In the genomic region with DNA sequence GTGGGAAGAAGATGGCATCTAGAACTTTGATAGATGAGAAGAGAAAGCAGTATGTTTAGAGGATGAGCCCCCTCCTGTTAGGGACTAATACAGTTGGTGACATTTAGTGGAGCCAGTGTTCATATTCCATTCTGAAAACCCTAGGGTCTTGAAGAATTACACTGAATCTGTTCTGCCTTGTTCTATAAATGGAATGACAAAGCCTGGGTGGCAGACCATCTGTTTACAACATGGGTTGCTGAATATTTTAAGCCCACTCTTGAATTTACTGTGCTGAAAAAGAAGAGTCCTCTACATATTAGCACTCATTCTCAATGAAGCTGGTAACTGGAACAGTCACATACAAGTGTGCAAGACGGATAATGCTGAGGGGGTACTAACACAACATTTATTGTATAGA, we compare ENCODE assay signal across 22 mouse cellular contexts.
DNase-seq lines count a peak whose midpoint lies in the region; ATAC-seq and TF ChIP-seq lines count a peak whose summit lies in the region.
"Had no signal": no experiment of that assay in that cellular context is flagged by ENCODE, and none has a peak within 500 bp of the region (broad histone marks: within the 10 kb centered on the region; RNA-seq: fewer than 3 reads in every experiment).

No protein-coding gene starts in this region.

- H3K4me3 ChIP-seq in forebrain, postnatal 0 days (ENCODE audit: low read depth, low read length): no peak overlapping the region
- no peak overlapping the region for H3K4me3 ChIP-seq in forebrain, embryonic 13.5 days
- no peak overlapping the region for H3K4me3 ChIP-seq in left cerebral cortex, adult 2 months
- H3K4me3 ChIP-seq: embryonic facial prominence, embryonic 13.5 days; heart, adult 2 months; limb, embryonic 12.5 days; liver, embryonic 12.5 days had no signal

- no peak for TF ChIP-seq CTCF in forebrain, postnatal 0 days (IDR thresholded peaks at IDR 0.05; ENCODE audit: low read depth)
- no peak for TF ChIP-seq CTCF in left cerebral cortex, adult 2 months (IDR thresholded peaks at IDR 0.05)

- H3K27ac ChIP-seq in forebrain, postnatal 0 days (ENCODE audit: low read depth, low read length): no peak overlapping the region
- no peak overlapping the region for H3K27ac ChIP-seq in forebrain, embryonic 13.5 days
- H3K27ac ChIP-seq in left cerebral cortex, adult 2 months: no peak overlapping the region
- H3K27ac ChIP-seq: embryonic facial prominence, embryonic 13.5 days; heart, adult 2 months; hindbrain, embryonic 14.5 days; limb, embryonic 12.5 days; liver, embryonic 12.5 days had no signal

- 79% methylated on average over 1 of the region's 1 CpGs for WGBS in forebrain, postnatal 0 days
- 91% methylated on average over 1 of the region's 1 CpGs for WGBS in forebrain, embryonic 13.5 days

- peak; percentile 32 for DNase-seq in forebrain, postnatal 0 days
- peak; percentile 14 to 25 for DNase-seq in left cerebral cortex, postnatal 14 days (ENCODE audit: low spot score in 2 of 2)
- no peak for DNase-seq in left cerebral cortex, adult 2 months (ENCODE audit: extremely low spot score in 1 of 2, low spot score in 2 of 2)
- DNase-seq in brain, adult 2 months (ENCODE audit: low read depth, low spot score): peak; percentile 60
- peak; percentile 26 to 55 for DNase-seq in layer of hippocampus, adult 8-10 months (ENCODE audit: low spot score in 2 of 2)
- no peak for DNase-seq in gastrocnemius, adult 18-20 months (ENCODE audit: low spot score)
- DNase-seq: B cell, adult 2 months; cerebellum, adult 9-11 months; gastrocnemius, postnatal 25 days; heart, adult 2 months; heart, postnatal 36 days; kidney, adult 9 months; kidney, postnatal 25 days; lung, embryonic 14.5 days; lung, postnatal 36 days; thymus, postnatal 36 days had no signal

- no peak overlapping the region for H3K9ac ChIP-seq in forebrain, postnatal 0 days
- no peak overlapping the region for H3K9ac ChIP-seq in forebrain, embryonic 13.5 days
- H3K9ac ChIP-seq: embryonic facial prominence, embryonic 13.5 days; hindbrain, embryonic 14.5 days; limb, embryonic 12.5 days; liver, embryonic 12.5 days; lung, embryonic 14.5 days had no signal

- H3K4me2 ChIP-seq in forebrain, postnatal 0 days (ENCODE audit: low read depth): no peak overlapping the region
- H3K4me2 ChIP-seq in forebrain, embryonic 13.5 days: no peak overlapping the region
- H3K4me2 ChIP-seq: embryonic facial prominence, embryonic 13.5 days; hindbrain, embryonic 14.5 days; limb, embryonic 12.5 days; liver, embryonic 12.5 days; lung, embryonic 14.5 days had no signal

- H3K36me3 ChIP-seq in forebrain, postnatal 0 days (ENCODE audit: insufficient read depth): no peaks in the 10 kb centered on the region
- H3K36me3 ChIP-seq in forebrain, embryonic 13.5 days (ENCODE audit: poor library complexity, severe bottlenecking): no peaks in the 10 kb centered on the region
- H3K36me3 ChIP-seq: embryonic facial prominence, embryonic 13.5 days; limb, embryonic 12.5 days; liver, embryonic 12.5 days had no signal

- no peaks in the 10 kb centered on the region for H3K4me1 ChIP-seq in forebrain, postnatal 0 days (ENCODE audit: insufficient read depth)
- H3K4me1 ChIP-seq in forebrain, embryonic 13.5 days: no peaks in the 10 kb centered on the region
- H3K4me1 ChIP-seq: embryonic facial prominence, embryonic 13.5 days; limb, embryonic 12.5 days; liver, embryonic 12.5 days had no signal

- H3K27me3 ChIP-seq in forebrain, postnatal 0 days (ENCODE audit: insufficient read depth, low read length): no peaks in the 10 kb centered on the region
- H3K27me3 ChIP-seq in forebrain, embryonic 13.5 days: no peaks in the 10 kb centered on the region
- H3K27me3 ChIP-seq: embryonic facial prominence, embryonic 13.5 days; limb, embryonic 12.5 days; liver, embryonic 12.5 days had no signal

- ATAC-seq in forebrain, postnatal 0 days: peak; percentile 16; the same call in 1 of the 2 replicates
- no peak for ATAC-seq in forebrain, embryonic 13.5 days
- ATAC-seq in erythroid progenitor cell, adult 5-6 weeks (replicated peaks; ENCODE audit: low FRiP score, poor library complexity, severe bottlenecking): no peak
- ATAC-seq: liver, embryonic 12.5 days had no signal

- intact Hi-C loops in left cerebral cortex, postnatal 14 days (cut with DNase I): no loop called here
- intact Hi-C loops in left cerebral cortex, adult 2 months (cut with DNase I): no loop called here

- no peaks in the 10 kb centered on the region for H3K9me3 ChIP-seq in forebrain, postnatal 0 days (ENCODE audit: low read length)
- no peaks in the 10 kb centered on the region for H3K9me3 ChIP-seq in forebrain, embryonic 13.5 days (replicated peaks)
- H3K9me3 ChIP-seq: embryonic facial prominence, embryonic 13.5 days; limb, embryonic 12.5 days; liver, embryonic 12.5 days had no signal

Comparison
In these comparisons a context has a peak if more than half of its experiments do, and no peak if none do; other contexts are left out.
1. DNase-seq: peak in forebrain, postnatal 0 days (single experiment), left cerebral cortex, postnatal 14 days (2 of 2), brain, adult 2 months (single experiment) and layer of hippocampus, adult 8-10 months (2 of 2); none in left cerebral cortex, adult 2 months (0 of 2) and gastrocnemius, adult 18-20 months (single experiment).